Mouse (Mus musculus) WW6 (cell line): Measurements from ENCODE around the gene Pcyt2.
"Not testable (repeated sequence)": the region's sequence is repeated elsewhere in the genome, so short reads cannot be mapped to it uniquely, and the experiment has no call there.

Source experiments
- DNase-seq: peaks from one replicate; pipeline ENCODE4 v3.0.0-alpha.2; 2013; ENCODE audit warnings: low read depth, low spot score

The Pcyt2 gene

GRCm38 (mm10) chr11:120615606-120616203, 2.0 kb downstream of the Pcyt2 start:
- DNase-seq, result no peak

- no peak for DNase-seq
Observed at GRCm38 (mm10) chr11:120615167-120615566, 2.6 kb downstream of the Pcyt2 start.

- DNase-seq, result no peak
Observed at GRCm38 (mm10) chr11:120613976-120614375, 3.8 kb downstream of the Pcyt2 start.

- no peak for DNase-seq
Observed at GRCm38 (mm10) chr11:120613481-120613972, 4.2 kb downstream of the Pcyt2 start.

- no peak for DNase-seq
Observed at GRCm38 (mm10) chr11:120612763-120613162, 5.0 kb downstream of the Pcyt2 start.

GRCm38 (mm10) chr11:120610477-120611046, 7.2 kb downstream of the Pcyt2 start:
- DNase-seq, result no peak

GRCm38 (mm10) chr11:120609250-120609649, 8.5 kb downstream of the Pcyt2 start:
- no peak for DNase-seq

GRCm38 (mm10) chr11:120608241-120609034, 9.3 kb downstream of the Pcyt2 start, which contains the start of gene Npb:
Gene Npb, plus strand, starts transcription at chr11:120608477.
- DNase-seq, result no peak

GRCm38 (mm10) chr11:120606764-120607163, 11.0 kb downstream of the Pcyt2 start:
- no peak for DNase-seq

- DNase-seq, result no peak
Observed at GRCm38 (mm10) chr11:120605667-120606066, 12.1 kb downstream of the Pcyt2 start.

GRCm38 (mm10) chr11:120603545-120603944, 14.2 kb downstream of the Pcyt2 start:
- no peak for DNase-seq

GRCm38 (mm10) chr11:120600716-120601115, 17.0 kb downstream of the Pcyt2 start:
- no peak for DNase-seq

- DNase-seq, result no peak
Observed at GRCm38 (mm10) chr11:120598990-120599549, 18.7 kb downstream of the Pcyt2 start.

- DNase-seq, result peak; percentile 97
Observed at GRCm38 (mm10) chr11:120598283-120598989, 19.3 kb downstream of the Pcyt2 start, which contains the start of the genes Alyref and Anapc11. Gene Alyref, minus strand, starts transcription at chr11:120598365. Gene Anapc11, plus strand, starts transcription at chr11:120598421.

GRCm38 (mm10) chr11:120597240-120598235, 20.2 kb downstream of the Pcyt2 start:
- DNase-seq, result no peak

GRCm38 (mm10) chr11:120588531-120588930, 29.2 kb downstream of the Pcyt2 start:
- no peak for DNase-seq

- DNase-seq, result no peak
Observed at GRCm38 (mm10) chr11:120583937-120584336, 33.8 kb downstream of the Pcyt2 start.

- not testable (repeated sequence) for DNase-seq
Observed at GRCm38 (mm10) chr11:120582982-120583293, 34.8 kb downstream of the Pcyt2 start.

GRCm38 (mm10) chr11:120582268-120582981, 35.3 kb downstream of the Pcyt2 start:
- DNase-seq, result no peak
